Mouse (Mus musculus) gastrocnemius, postnatal 14 days (tissue): Measurements from ENCODE around the gene Acoxl. TPM values are rescaled to one million over a fixed set of nuclear protein-coding genes. Genes with fewer than 3 reads are reported as not detected.
"Not testable (repeated sequence)": the region's sequence is repeated elsewhere in the genome, so short reads cannot be mapped to it uniquely, and the experiment has no call there.

Experiments used
- DNase-seq: peaks from one replicate; pipeline ENCODE4 v3.0.0; 2021; ENCODE audit warnings: mixed read lengths
- intact Hi-C: fragments of 180-260 bp; cut with DNase I; formaldehyde crosslinking; loops from one replicate; pipeline ENCODE4 v1.15.1; 2025; ENCODE audit warnings: low total_unique reads
- total RNA-seq, 2 experiments: library from RNA; stranded (reverse); gene quantifications; 2 replicates each; pipeline ENCODE4 v1.2.3; 2021

Gene Acoxl
- total RNA-seq, 2 experiments from 2014 or later: 0.13 to 0.23 TPM

DNA sequence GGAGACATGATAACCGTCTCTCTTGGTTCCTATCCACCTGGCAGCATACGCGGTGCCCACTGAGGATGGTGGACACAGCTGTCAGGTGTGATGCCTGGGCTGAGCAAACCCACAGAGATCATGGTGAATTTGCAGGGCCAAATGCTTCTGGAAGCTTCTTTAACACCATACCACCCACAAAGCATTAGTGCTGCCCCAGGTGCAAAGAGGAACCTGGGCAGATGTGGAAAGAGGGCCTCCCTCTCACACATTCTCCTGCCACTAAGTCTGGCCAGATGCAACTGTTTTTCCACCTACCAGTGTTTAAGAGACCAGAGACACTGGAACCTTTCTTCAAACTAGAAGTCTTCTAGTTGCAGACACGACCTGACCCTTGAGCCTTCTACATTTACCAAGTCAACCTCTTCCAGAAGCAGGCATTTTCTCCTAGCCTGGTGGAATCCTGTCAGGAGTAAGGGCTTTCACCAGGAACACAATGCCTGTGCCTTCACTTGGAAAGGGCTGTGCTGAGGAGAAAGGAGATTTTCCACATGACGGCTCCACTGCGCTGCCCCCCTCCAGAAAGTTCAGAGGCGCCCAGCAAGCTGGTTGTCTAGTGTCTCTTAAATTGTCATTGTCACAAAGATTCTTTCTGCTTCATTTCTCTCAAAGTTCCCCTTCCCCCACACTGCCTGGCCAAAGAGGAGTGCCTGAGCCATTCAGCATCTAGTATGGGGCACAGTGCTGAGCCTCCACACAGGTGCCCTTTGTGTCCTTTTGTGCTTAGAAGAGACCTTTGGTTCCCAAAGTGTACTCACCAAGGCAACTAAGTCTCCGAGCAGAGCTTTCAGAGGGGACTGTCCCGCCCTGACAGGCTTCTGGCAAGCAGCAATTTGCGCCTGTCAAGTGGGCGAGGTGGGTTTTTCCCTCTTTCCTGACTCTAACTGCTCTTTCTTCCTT lies 253.0 kb downstream of the Acoxl start:
- DNase-seq: no peak
- intact Hi-C loops: no loop called here

GRCm38 (mm10) chr2:128092451-128092850 lies 253.8 kb downstream of the Acoxl start:
- intact Hi-C loops: no loop called here

DNA sequence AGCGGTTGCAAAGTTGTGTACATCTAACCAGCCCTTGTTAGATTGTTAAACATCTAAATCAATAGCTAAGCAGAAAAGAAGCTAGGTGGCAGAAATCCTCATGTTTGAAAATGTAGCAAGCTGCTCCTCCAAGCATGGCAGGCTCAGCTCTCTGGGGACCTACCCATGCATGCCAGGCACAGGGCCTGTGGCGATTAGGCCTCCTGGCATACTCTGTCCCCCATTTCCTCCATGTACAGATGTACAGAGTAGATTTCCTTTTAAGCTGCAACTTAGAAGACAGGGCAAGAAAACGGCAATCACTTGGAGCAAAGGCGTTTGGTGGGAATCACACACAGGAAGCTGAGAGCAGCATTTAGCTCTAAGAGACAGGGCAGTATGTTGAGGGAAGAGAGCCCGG lies 255.5 kb downstream of the Acoxl start:
- intact Hi-C loops: no loop called here
- no peak for DNase-seq

More at GRCm38 (mm10) chr2:128092451-128092850, 253.8 kb downstream of the Acoxl start:
- no peak for DNase-seq

DNA sequence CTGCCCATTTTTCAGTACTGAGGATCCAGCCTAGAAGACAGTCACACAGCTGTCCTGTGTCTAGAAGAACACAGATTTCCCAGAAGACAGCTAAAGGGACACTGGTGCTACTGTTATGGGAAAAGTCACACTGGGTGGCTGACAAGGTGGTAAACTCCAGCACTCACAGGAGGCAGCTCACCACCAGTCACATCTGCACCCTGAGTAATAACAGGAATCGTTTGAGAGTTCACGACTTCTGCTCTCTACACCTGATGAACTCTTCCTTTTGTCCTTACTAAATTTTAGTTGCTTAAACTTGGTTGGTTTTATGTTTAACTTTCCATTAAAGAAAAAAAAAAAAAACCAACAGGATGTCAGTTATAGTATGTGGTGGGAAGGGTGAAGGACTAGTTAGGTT lies 255.9 kb downstream of the Acoxl start:
- intact Hi-C loops: no loop called here

DNA sequence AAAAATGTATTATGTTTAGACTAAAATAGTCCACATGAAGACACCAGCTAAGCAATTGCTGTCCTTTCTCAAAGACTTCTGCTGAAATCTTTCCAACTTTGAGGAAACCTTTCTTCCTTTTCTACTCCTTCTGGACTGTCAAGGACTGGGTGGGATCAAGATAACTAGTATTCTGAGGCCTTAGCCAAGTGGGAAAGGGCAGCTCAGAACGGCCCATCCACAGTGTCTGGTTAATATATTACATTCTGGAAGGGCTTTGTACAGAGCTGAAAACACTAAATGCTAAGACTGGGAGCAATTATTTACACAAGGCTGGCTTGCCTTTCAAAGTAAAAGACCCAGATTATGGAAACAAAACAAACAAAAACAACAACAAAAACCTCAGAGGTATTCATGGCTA lies 256.6 kb downstream of the Acoxl start:
- intact Hi-C loops: no loop called here
- no peak for DNase-seq

More for the DNA sequence above, 255.9 kb downstream of the Acoxl start:
- DNase-seq: no peak

DNA sequence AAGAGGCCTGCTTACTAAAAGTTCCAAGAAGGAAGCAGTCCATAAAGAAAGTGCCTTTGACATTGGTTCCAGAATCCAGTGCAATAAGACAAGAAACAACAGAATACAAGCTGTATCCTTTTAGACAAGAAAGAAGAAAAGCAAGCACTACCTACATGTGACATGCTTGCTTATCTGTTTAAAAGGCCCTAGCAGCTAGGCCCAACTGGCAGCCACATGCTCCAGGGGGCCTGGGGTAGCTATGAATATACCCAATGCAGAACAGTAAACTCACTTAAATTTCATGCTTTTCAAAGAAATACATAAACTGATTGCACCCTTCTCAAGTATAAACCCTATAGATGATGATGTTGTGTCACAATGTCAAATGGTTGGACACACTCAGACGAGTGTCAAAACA lies 257.4 kb downstream of the Acoxl start:
- intact Hi-C loops: no loop called here
- no peak for DNase-seq

DNA sequence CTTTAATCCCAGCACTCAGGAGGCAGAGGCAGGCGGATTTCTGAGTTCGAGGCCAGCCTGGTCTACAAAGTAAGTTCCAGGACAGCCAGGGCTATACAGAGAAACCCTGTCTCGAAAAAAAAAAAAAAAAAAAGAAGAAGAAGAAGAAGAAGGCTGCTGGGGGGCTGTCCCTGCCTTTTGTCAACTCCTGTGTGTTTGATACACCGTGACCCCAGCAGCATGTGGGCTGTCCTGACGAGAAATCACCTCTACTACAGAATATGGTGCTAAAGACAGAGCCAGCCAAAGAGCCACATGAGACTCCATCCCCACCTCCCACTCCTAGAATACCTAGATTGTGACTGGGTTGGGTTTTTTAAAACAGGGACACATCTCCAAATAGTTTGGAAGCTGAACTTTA lies 259.4 kb downstream of the Acoxl start:
- intact Hi-C loops, DNase-seq: not testable (repeated sequence)

GRCm38 (mm10) chr2:128102086-128102485 lies 263.4 kb downstream of the Acoxl start:
- intact Hi-C loops: no loop called here
- DNase-seq: peak; percentile 20

DNA sequence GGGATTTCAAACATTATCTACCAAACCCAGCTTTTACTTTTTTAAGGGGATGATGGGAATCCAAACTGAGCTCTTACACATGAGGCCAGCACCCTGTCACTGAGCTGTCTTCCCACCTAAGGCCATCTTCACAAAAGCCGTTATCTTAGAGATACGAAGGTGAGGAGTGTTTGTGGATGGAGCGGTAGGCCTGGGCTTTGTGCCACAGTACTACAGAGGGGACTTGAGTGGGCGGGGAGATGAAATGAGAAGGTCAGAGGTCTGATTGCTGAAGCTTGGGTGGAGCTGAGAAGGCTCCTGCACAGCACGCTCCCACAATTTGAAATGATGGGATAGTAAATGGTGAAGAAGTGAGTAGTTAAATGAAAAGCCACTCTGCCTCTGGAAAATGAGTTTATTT lies 266.1 kb downstream of the Acoxl start:
- DNase-seq: no peak
- intact Hi-C loops: no loop called here

DNA sequence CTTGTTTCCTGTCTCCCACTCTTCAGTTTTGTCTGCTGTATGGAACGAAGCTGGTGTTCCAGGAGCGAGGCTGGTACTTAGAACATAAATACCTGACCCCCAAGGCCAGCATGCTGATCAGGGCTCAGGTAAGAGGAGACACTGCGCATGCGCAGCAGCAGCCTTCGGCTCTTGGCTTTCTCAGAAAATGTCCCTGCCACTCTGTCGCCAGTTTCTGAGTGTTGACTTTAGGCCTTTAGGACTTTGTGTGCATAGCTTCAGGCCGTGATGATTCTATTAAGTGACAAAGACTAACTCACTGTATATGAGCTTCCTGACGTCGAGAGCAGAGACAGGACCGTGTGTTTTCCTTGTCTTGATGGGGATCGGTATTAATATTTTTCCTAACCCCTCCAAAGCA lies 267.0 kb downstream of the Acoxl start:
- intact Hi-C loops: no loop called here

DNA sequence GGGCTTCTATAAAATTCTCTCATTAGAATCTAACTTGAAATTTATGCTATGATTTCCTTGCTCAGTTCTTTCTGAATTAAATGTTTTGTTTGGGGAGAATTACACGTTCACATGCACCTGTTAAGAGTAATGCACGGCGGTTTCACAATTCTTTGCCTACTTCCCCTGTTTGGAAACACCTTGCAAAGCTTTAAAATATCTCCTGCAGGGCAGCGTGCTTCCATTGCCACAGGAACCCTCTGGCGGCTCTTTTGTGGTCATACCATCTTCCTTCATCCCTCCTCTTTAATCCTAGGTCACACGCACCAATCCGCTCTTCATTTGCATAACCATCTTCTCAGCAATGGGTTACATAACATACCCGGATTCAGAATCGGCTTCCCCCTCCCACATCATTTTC lies 272.9 kb downstream of the Acoxl start:
- no peak for DNase-seq
- intact Hi-C loops: loop anchor here (10.0 kb wide), 1 partner anchor 463 kb away; no protein-coding TSS in a partner anchor

More for the DNA sequence above, 267.0 kb downstream of the Acoxl start:
- DNase-seq: no peak

DNA sequence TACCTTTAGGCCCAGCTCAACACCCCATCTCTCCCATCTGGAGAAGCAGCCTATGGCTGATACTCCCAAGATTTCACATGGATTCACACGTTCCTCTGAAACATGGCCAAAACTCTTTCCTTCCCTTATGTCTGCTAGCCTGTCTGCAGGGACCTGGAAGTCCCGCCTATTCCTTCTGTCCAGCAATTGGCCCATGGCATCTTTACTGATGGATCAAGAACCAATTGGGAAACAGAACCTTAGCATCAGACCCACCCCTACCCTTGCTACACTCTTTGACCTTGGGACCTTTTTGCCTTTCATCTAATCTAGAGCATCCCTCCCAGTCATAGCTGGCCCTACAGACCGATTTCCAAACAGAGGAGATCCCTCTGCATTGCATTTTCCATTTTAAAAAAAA lies 275.9 kb downstream of the Acoxl start:
- DNase-seq: no peak
- intact Hi-C loops: loop anchor here (10.0 kb wide), 1 partner anchor 460 kb away; no protein-coding TSS in a partner anchor

- DNase-seq: no peak
- intact Hi-C loops: loop anchor here (10.0 kb wide), 1 partner anchor 459 kb away; no protein-coding TSS in a partner anchor
Observed at GRCm38 (mm10) chr2:128115579-128115978, 276.9 kb downstream of the Acoxl start.

DNA sequence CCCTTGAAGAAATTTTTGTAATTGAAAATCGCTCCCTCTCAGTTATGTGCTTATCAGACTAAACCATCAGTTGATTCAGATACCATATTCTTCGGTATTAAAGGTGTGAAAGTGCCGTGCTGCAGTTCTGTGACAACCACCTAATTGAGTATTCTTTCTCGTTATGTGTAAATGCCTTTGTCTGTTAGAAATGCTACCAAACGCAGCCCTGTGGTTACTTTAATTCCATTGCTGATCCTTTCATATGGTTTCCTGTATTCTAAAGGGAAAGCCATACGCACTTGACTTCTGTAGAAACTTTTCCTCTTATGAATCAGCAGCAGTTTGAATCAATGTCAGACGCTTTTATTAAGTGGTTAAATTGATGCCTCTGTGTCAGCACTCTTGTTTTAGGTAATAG lies 278.9 kb downstream of the Acoxl start:
- intact Hi-C loops: loop anchor here (10.0 kb wide), 1 partner anchor 457 kb away; no protein-coding TSS in a partner anchor
- no peak for DNase-seq

GRCm38 (mm10) chr2:128118971-128119370 lies 280.3 kb downstream of the Acoxl start:
- intact Hi-C loops: loop anchor here (10.0 kb wide), 1 partner anchor 456 kb away; no protein-coding TSS in a partner anchor
- DNase-seq: no peak

DNA sequence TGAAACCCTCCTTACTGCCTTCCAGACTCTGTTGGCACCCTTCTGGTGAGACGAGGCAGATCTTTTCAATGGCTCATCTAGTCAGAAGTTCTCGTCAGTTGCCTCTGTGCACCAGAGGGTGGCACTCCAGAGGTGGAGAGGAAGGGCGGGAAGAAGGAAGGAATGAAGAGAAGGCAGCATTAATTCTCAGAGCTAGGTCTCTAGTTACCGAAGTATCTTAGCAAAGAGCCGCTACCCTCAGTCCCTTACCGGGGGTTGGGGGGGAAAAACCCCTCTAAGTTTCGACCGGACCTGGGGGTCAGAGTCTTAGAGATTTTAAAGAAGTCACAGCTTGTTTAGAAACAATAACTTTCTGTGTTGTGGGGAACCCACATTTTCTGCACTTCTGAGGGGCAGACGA lies 283.8 kb downstream of the Acoxl start:
- intact Hi-C loops: loop anchor here (2.0 kb wide), 1 partner anchor 274 kb away; no protein-coding TSS in a partner anchor
- peak; percentile 63 for DNase-seq

DNA sequence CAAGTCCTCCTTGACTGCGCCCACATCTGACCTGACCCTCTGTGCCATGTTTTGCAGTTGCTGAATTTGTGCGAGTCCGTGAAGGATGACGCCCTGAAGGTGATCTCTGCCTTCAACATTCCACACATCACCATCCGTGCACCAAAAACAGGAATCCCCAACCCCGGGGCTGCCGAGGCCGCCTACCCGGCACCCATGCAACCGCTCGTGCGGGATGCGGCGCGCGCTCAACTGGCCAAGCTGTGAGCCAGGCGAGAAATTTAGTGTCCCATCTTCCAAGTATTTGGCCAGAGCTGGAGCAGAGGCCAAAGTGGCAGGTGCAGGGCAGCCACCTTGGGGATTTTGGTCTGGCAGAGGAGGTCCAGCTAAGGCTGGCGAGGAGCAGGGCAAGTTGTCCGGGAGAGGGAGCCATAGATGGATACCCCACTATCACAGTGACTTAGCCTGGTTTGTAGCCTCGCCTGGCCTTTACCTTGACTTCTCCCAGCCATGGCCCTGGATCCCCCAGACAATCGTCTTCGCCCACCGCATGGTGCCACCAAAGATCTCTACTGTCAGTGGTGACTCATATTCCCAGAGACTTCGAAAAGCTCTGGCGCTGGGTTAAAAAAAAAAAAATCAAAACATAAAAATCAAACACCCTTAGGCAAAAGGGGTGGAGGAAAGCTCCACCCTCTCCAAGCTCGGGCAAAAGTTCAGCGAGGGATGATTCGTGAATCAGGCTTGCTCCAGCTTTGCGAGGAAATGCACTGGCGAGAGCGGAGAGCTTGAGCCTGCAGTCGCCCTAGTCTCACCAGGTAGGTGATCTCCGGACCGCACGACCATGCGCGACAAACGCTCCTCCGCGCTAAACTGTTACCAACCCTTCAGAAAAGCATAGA lies 284.5 kb downstream of the Acoxl start:
- intact Hi-C loops: loop anchor here (1.0 to 2.0 kb wide), 2 partner anchors 234 to 274 kb away; no protein-coding TSS in a partner anchor
- peak; percentile 45 for DNase-seq

DNA sequence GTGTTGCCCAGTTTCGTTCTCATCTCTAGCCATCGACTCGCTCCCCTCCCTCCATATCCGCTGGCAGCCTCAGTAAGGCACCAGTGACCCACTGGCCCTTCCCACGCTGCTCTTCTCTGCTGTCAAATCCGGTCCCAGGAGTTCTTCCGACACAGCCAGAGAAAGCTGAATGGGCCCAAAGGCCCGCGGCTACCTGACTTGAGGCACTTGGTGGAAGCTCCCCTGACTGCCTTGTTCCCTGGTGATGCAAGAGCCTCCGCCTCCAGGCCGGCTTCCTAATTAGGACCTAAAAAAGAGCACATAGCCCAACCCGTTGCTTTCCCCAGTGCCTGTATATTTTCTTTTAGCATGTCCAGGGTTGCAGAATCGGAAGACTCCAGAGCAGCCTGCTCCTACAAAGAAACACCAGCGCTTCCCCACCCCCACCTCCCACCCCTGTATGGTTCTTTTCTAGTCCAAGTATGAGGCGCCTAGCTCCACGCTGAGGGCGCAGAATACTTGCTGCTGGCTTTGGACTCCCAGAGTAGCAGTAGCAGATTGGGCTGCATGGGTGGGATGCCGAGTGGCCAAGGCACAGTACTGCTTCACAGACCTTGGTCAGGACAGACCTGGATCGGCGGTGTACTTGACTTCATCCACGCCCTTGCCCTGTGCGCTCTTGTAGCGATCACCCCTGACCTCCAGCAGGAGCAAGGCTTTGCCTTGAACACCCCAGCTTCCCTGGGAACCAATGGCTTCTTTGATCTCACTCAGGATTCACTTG lies 285.4 kb downstream of the Acoxl start:
- intact Hi-C loops: loop anchor here (1.0 to 2.0 kb wide), 2 partner anchors 235 to 273 kb away; no protein-coding TSS in a partner anchor
- no peak for DNase-seq

DNA sequence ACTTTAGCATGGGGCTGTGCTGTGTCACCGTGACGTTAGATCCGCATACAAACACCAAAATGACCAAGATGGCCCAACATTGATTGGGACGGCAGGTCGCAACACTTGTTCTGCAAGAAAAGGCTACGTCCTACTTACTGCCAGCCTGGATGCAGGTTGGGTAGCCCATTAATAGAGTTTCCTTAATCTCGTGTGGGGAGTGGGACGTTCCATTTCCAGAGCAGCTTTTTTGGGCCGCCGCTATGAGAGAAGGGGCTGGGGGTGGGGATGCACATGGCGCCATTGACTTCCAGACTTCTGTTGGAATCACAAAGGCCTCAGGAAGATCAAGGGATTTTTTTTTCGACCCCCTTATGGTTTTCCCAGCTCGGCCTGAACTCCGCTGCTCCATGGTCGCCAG lies 286.0 kb downstream of the Acoxl start:
- intact Hi-C loops: no loop called here
- no peak for DNase-seq
